Mouse (Mus musculus): ENCODE data around the gene Asb5.
A peak's percentile ranks its signal among the peaks of the same experiment; 100 is the strongest.
"Not testable (repeated sequence)": the region's sequence is repeated elsewhere in the genome, so short reads cannot be mapped to it uniquely, and the experiment has no call there.

Asb5 gene

GRCm38 (mm10) chr8:54529382-54530296 is at the start of gene Asb5, which contains the start of gene Spcs3:
Gene Asb5 (plus strand): TSS chr8:54529580.
Gene Spcs3 (minus strand): TSS chr8:54529998.
- peak; percentile 98 for DNase-seq (ENCODE audit: low spot score)

GRCm38 (mm10) chr8:54486555-54487273 is 42.7 kb upstream of the Asb5 start:
- DNase-seq (ENCODE audit: low spot score) = no peak

- no peak for DNase-seq (ENCODE audit: low spot score)
These were observed 40.9 kb upstream of the Asb5 start for GRCm38 (mm10) chr8:54488437-54488836.

- DNase-seq (ENCODE audit: low spot score) = peak; percentile 78
These were observed 38.2 kb upstream of the Asb5 start for GRCm38 (mm10) chr8:54491057-54491690.

GRCm38 (mm10) chr8:54491934-54492333 is 37.4 kb upstream of the Asb5 start:
- DNase-seq (ENCODE audit: low spot score) = no peak

- peak; percentile 77 for DNase-seq (ENCODE audit: low spot score)
These were observed 36.3 kb upstream of the Asb5 start for GRCm38 (mm10) chr8:54493110-54493509.

GRCm38 (mm10) chr8:54493915-54494314 is 35.5 kb upstream of the Asb5 start:
- no peak for DNase-seq (ENCODE audit: low spot score)

- no peak for DNase-seq (ENCODE audit: low spot score)
These were observed 26.3 kb upstream of the Asb5 start for GRCm38 (mm10) chr8:54503104-54503503.

GRCm38 (mm10) chr8:54505060-54505459 is 24.3 kb upstream of the Asb5 start:
- DNase-seq (ENCODE audit: low spot score) = no peak

- peak; percentile 84 for DNase-seq (ENCODE audit: low spot score)
These were observed 21.8 kb upstream of the Asb5 start for GRCm38 (mm10) chr8:54507428-54508095.

- no peak for DNase-seq (ENCODE audit: low spot score)
These were observed 21.3 kb upstream of the Asb5 start for GRCm38 (mm10) chr8:54508096-54508456.

GRCm38 (mm10) chr8:54508814-54509213 is 20.6 kb upstream of the Asb5 start:
- no peak for DNase-seq (ENCODE audit: low spot score)

GRCm38 (mm10) chr8:54509221-54509721 is 20.1 kb upstream of the Asb5 start:
- DNase-seq (ENCODE audit: low spot score) = no peak

GRCm38 (mm10) chr8:54511791-54512190 is 17.6 kb upstream of the Asb5 start:
- no peak for DNase-seq (ENCODE audit: low spot score)

- DNase-seq (ENCODE audit: low spot score) = not testable (repeated sequence)
These were observed 17.2 kb upstream of the Asb5 start for GRCm38 (mm10) chr8:54512200-54512599.

GRCm38 (mm10) chr8:54518756-54519460 is 10.5 kb upstream of the Asb5 start:
- no peak for DNase-seq (ENCODE audit: low spot score)

GRCm38 (mm10) chr8:54520516-54520915 is 8.9 kb upstream of the Asb5 start:
- no peak for DNase-seq (ENCODE audit: low spot score)

GRCm38 (mm10) chr8:54525606-54526005 is 3.8 kb upstream of the Asb5 start:
- no peak for DNase-seq (ENCODE audit: low spot score)

- DNase-seq (ENCODE audit: low spot score) = no peak
These were observed 2.7 kb upstream of the Asb5 start for GRCm38 (mm10) chr8:54526700-54527099.

GRCm38 (mm10) chr8:54528571-54528970 is 809 bp upstream of the Asb5 start:
- no peak for DNase-seq (ENCODE audit: low spot score)

GRCm38 (mm10) chr8:54535172-54535571 is 5.8 kb downstream of the Asb5 start:
- DNase-seq (ENCODE audit: low spot score) = no peak

Measured in MN1 (cell line).